Mouse (Mus musculus) v-Abl transformed pro-B cells (cell line): ENCODE data around the gene Tmprss11b.
"Not testable (repeated sequence)": the region's sequence is repeated elsewhere in the genome, so short reads cannot be mapped to it uniquely, and the experiment has no call there.

ENCODE experiments used
- in situ Hi-C, 2 experiments: fragments of 400-800 bp; cut with MboI; formaldehyde crosslinking; loops; one replicate each; pipeline ENCODE4 v1.15.1; 2025; ENCODE audit not compliant: unreplicated experiment in 2 of 2

Gene Tmprss11b

GRCm38 (mm10) chr5:86676262-86676661, at the start of gene Tmprss11b:
Gene Tmprss11b, minus strand, starts transcription at chr5:86676362.
- in situ Hi-C loops: no loop called here

DNA sequence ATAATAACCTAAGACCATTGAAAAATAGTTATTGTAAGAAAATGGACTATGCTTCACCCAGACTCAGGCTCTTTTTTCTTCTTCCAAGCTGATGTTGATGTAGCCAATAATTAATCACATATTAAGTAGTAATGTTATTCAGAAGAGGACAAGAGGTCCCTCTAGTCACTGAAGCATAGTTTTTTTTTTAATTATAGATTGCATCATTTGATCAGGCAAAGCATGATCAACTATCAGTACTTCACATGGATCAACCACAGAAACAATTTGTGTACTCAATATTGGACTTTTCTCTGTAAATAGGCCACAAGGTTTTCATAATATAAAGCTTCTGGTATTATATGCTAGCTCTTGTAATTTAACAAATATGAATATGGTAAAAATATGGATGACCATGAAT, 48.9 kb upstream of the Tmprss11b start:
- in situ Hi-C loops: no loop called here

- in situ Hi-C loops: no loop called here
Observed at GRCm38 (mm10) chr5:86722820-86723460, 46.8 kb upstream of the Tmprss11b start.

GRCm38 (mm10) chr5:86714967-86715366, 38.8 kb upstream of the Tmprss11b start:
- in situ Hi-C loops: no loop called here

DNA sequence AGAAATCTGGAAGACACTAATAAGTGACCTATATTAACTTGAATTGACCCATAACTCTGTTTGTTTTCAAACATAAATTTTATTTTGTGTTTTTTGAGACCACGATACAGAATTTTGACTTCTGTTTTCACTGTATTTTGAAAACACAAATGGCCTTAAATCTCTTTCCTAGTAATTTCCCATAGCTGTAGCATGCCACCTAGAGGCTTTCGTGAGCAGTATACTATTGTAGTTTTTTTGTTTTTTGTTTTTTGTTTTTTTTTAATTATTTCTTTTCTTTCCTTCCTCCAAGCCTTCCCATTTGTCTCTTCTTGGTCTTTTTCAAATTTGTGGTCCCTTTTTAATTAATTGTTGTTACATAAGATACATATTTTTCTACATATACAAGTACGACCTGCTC, 28.8 kb upstream of the Tmprss11b start:
- in situ Hi-C loops: no loop called here

DNA sequence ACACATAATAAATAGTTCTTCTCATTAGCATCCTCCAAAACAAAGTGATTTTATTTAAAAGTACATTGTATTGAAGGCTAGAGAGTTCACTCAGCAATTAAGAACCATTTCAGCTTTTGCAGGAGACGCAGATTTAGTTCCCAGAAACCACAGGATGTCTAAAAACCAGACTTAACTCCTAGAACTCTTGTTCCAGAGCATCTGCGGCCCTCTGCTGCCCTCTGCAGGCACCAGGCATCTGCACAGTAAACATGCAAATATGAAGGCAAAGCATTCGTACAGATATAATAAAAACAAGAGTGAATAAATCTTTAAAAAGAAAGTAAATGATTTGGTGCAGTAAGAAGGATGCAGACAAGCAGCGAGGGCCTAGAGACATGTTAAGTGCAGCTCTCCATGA, 8.5 kb upstream of the Tmprss11b start:
- in situ Hi-C loops: no loop called here

DNA sequence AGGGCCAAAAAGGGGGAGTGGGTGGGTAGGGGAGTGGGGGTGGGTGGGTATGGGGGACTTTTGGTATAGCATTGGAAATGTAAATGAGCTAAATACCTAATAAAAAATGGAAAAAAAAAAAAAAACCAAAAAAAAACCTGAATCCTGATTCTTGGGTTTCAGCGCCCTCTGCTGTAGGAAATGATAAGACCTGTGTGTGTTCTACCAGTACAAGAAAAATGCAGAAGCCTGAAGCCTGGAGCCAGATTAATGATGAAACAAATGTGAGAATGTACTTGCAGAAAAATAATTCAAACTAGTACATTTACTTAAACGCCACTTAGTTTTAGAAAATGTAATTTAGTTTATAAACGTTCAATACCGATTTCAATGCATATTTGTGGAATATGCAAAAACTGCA, 27.0 kb downstream of the Tmprss11b start:
- in situ Hi-C loops: not testable (repeated sequence)

GRCm38 (mm10) chr5:86640795-86641194, 35.4 kb downstream of the Tmprss11b start:
- in situ Hi-C loops: no loop called here

GRCm38 (mm10) chr5:86632324-86632723, 43.8 kb downstream of the Tmprss11b start, which contains the start of gene Tmprss11f:
Gene Tmprss11f, minus strand, starts transcription at chr5:86632424.
- in situ Hi-C loops: no loop called here

DNA sequence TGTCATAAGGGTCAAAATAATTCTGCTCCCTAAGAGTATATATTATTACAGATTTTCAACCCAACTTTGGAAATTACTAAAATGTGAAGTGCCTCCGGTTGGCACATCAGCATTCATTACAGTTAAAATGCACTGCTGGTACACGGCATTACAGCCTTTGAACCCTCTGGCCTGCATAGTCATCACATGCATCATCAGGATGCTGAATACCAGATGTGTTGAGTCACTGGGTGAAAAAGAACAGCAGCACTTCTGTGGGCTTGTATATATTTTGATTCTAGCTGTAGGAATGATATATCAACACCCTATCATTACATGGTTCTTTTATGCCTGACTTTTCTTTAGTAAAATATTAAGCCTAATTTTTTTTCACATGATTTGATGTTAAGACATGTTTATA, 45.5 kb downstream of the Tmprss11b start:
- in situ Hi-C loops: no loop called here

DNA sequence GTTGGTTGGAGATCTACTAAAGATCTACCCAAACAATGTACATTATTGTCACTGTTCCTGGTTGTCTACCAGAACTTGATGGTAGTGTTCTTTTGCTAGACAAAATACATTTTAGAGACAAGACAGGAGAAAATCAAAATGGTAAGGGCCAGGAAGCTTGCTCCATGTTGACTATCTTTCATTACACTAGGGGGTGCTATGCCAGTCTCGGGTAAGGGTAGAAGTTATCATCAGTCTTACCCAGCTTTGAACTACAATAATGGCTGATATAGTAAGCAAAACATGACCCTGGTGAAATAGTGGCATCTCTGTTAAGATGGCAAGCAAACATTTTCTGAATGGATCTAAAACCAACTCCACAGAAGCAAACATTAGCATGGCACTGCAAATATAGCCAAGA, 54.4 kb downstream of the Tmprss11b start:
- in situ Hi-C loops: loop anchor here in 1 of 2 experiments (25.0 kb wide), 1 partner anchor 266 kb away; no protein-coding TSS in a partner anchor
